8 mouse cellular contexts compared by ENCODE assay signal in the genomic region with DNA sequence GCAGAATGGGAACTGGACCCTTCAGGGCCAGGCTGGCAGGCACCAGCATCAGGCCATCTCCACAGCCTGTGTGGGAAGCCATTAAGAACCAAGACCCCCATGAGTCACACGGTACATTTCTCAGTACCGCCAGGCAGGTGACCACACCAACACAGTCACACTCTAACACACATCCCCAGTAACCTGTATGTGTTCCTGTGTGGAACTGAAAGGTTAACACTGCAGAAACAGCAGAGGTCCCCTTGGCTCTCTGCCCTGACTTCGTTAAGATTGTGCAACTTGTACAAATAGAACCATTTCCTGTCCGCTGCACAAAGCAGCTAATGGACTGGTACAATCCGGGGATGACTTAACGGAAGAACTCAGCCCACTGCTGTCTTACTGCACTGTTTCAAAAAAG. TPM values are rescaled to one million over a fixed set of nuclear protein-coding genes. Genes with fewer than 3 reads are reported as not detected.
DNase-seq lines count a peak whose midpoint lies in the region; TF ChIP-seq lines count a peak whose summit lies in the region.

No protein-coding gene starts in this region.

- peak; percentile 56 to 62 for DNase-seq in left cerebral cortex, postnatal 14 days (ENCODE audit: low spot score in 2 of 2)
- no peak for DNase-seq in left cerebral cortex, adult 8-10 months (ENCODE audit: low spot score in 2 of 2)
- DNase-seq in adrenal gland, adult 8-10 months: peak; percentile 73
- peak; percentile 56 for DNase-seq in gastrocnemius, postnatal 25 days
- DNase-seq in kidney, adult 2 months: peak; percentile 93
- peak; percentile 93 for DNase-seq in lung, postnatal 10 days
- no peak for DNase-seq in frontal cortex, adult 2 months (ENCODE audit: extremely low spot score in 1 of 2, low spot score in 1 of 2)

- no peaks in the 10 kb centered on the region for H3K27me3 ChIP-seq in kidney, adult 2 months (replicated peaks; ENCODE audit: control insufficient read depth, insufficient read depth, low read length)
- no peaks in the 10 kb centered on the region for H3K27me3 ChIP-seq in testis, adult 2 months (ENCODE audit: control insufficient read depth, insufficient read depth, low read length)

- intact Hi-C loops in left cerebral cortex, postnatal 14 days (cut with DNase I): loop anchor here (10.0 kb wide), 1 partner anchor 95 kb away; no protein-coding TSS in a partner anchor

- peak overlapping the region; percentile 57 for H3K27ac ChIP-seq in kidney, adult 2 months (ENCODE audit: insufficient read depth, low read depth, low read length)
- H3K27ac ChIP-seq in testis, adult 2 months (ENCODE audit: control insufficient read depth, insufficient read depth, low read depth, low read length): peak overlapping the region; percentile 68

- peaks cover 31% of the 10 kb centered on the region for H3K4me1 ChIP-seq in kidney, adult 2 months (ENCODE audit: control insufficient read depth, insufficient read depth, low read length)
- peaks cover 4% of the 10 kb centered on the region; the same call in 1 of the 2 replicates for H3K4me1 ChIP-seq in testis, adult 2 months (ENCODE audit: control insufficient read depth, insufficient read depth, low read length)

- TF ChIP-seq POLR2A in kidney, adult 2 months (IDR thresholded peaks at IDR 0.05; ENCODE audit: low read depth, low read length): no peak
- no peak for TF ChIP-seq POLR2A in testis, adult 2 months (IDR thresholded peaks at IDR 0.05; ENCODE audit: control insufficient read depth, low read depth, low read length)

- H3K4me3 ChIP-seq in kidney, adult 2 months (ENCODE audit: insufficient read depth, low read depth, low read length): 0 out of 2 replicates have a peak overlapping the region, but pooled peaks have one; percentile 12
- no peak overlapping the region for H3K4me3 ChIP-seq in testis, adult 2 months (ENCODE audit: control insufficient read depth, low read depth, low read length)

- no peak for TF ChIP-seq CTCF in kidney, adult 2 months (conservative IDR thresholded peaks at IDR 0.05; ENCODE audit: insufficient read depth, insufficient read length, low read depth, low read length)
- TF ChIP-seq CTCF in testis, adult 2 months (IDR thresholded peaks at IDR 0.05; ENCODE audit: control insufficient read depth, insufficient read depth, insufficient replicate concordance, low read depth, low read length): no peak

- 4% methylated on average over 6 of the region's 6 CpGs for WGBS in kidney, adult 2 months

- no peaks in the 10 kb centered on the region for H3K36me3 ChIP-seq in kidney, adult 2 months (ENCODE audit: control insufficient read depth, insufficient read depth, low read length)
- H3K36me3 ChIP-seq in testis, adult 2 months (ENCODE audit: control insufficient read depth, insufficient read depth, low read length): no peaks in the 10 kb centered on the region

RNA-seq across cellular contexts. Expression of a gene that starts 21.1 kb away (rescaled TPM):
- total RNA-seq in left cerebral cortex, postnatal 14 days (2021): 10 to 100 TPM; 23.2 to 25.2 TPM
- total RNA-seq in left cerebral cortex, adult 8-10 months (2022): 10 to 100 TPM; 16.6 to 27.2 (median 26.0) TPM
- total RNA-seq in adrenal gland, adult 8-10 months (2022): 100 to 1,000 TPM in 3 of 4 experiments, 10 to 100 TPM in 1; 97.2 to 128 (median 115) TPM
- 10 to 100 TPM; 20.6 to 22.0 TPM for total RNA-seq in gastrocnemius, postnatal 25 days (2021)
- 12.1 and 14.2 TPM in 2 replicates for polyA plus RNA-seq in kidney, adult 2 months (2012; rRNA removed)
- polyA plus RNA-seq in testis, adult 2 months (2012; rRNA removed): 3.9 and 5.0 TPM in 2 replicates
- 8.4 and 9.3 TPM in 2 replicates for polyA plus RNA-seq in frontal cortex, adult 2 months (2012; rRNA removed)

Comparison
In these comparisons a context has a peak if more than half of its experiments do, and no peak if none do; other contexts are left out.
1. DNase-seq: peak in left cerebral cortex, postnatal 14 days (2 of 2), adrenal gland, adult 8-10 months (single experiment), gastrocnemius, postnatal 25 days (single experiment), kidney, adult 2 months (single experiment) and lung, postnatal 10 days (single experiment); none in left cerebral cortex, adult 8-10 months (0 of 2) and frontal cortex, adult 2 months (0 of 2).